28 mouse cellular contexts compared by ENCODE assay signal in the genomic region with DNA sequence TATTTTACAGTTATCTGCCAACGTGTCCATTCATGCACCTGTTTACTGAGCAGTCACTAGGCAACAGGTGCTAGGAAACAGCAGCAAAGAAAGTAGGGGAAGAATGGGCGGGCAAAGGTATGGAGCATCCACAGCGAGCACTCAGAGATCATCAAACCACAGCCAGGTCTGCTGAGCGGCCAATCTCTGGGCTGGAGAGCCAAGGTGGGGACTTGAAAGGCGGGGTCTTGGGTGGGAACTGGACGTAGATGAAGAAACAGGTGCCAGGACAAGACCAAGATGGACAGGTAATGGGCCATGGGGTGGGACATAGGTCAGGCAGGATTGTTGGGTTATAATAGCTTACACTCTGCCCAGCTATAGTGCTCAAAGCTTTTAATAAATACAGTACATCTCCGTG.
DNase-seq lines count a peak whose midpoint lies in the region; ATAC-seq and TF ChIP-seq lines count a peak whose summit lies in the region.
"Had no signal": no experiment of that assay in that cellular context is flagged by ENCODE, and none has a peak within 500 bp of the region (broad histone marks: within the 10 kb centered on the region; RNA-seq: fewer than 3 reads in every experiment).

No protein-coding gene starts in this region.

- H3K27me3 ChIP-seq in forebrain, embryonic 11.5 days (ENCODE audit: control insufficient read depth, insufficient read depth, low read length): no peaks in the 10 kb centered on the region
- H3K27me3 ChIP-seq in forebrain, embryonic 13.5 days: no peaks in the 10 kb centered on the region
- no peaks in the 10 kb centered on the region for H3K27me3 ChIP-seq in hindbrain, postnatal 0 days (ENCODE audit: insufficient read depth, low read length)
- no peaks in the 10 kb centered on the region for H3K27me3 ChIP-seq in hindbrain, embryonic 13.5 days
- no peaks in the 10 kb centered on the region for H3K27me3 ChIP-seq in embryonic facial prominence, embryonic 10.5 days (replicated peaks; ENCODE audit: low read depth, poor library complexity, severe bottlenecking)
- H3K27me3 ChIP-seq: CH12.LX; embryonic facial prominence, embryonic 13.5 days; embryonic facial prominence, embryonic 15.5 days had no signal

- TF ChIP-seq CTCF in hindbrain, postnatal 0 days (IDR thresholded peaks at IDR 0.05; ENCODE audit: low read depth): no peak
- TF ChIP-seq CTCF in olfactory bulb, adult 2 months (IDR thresholded peaks at IDR 0.05; ENCODE audit: insufficient read depth, low read depth, low read length): no peak

- no peak overlapping the region for H3K27ac ChIP-seq in forebrain, embryonic 11.5 days (ENCODE audit: low read depth, low read length)
- H3K27ac ChIP-seq in forebrain, embryonic 13.5 days: no peak overlapping the region
- no peak overlapping the region for H3K27ac ChIP-seq in hindbrain, postnatal 0 days
- no peak overlapping the region for H3K27ac ChIP-seq in hindbrain, embryonic 13.5 days
- H3K27ac ChIP-seq in olfactory bulb, adult 2 months (ENCODE audit: insufficient read depth, low read depth, low read length): 0 out of 2 replicates have a peak overlapping the region, but pooled peaks have one; percentile 10
- H3K27ac ChIP-seq in embryonic facial prominence, embryonic 10.5 days (replicated peaks): no peak overlapping the region
- H3K27ac ChIP-seq: embryonic facial prominence, embryonic 13.5 days; embryonic facial prominence, embryonic 15.5 days; forebrain, embryonic 10.5 days had no signal

- no peak overlapping the region for H3K4me2 ChIP-seq in forebrain, embryonic 11.5 days (ENCODE audit: low read depth, low read length, severe bottlenecking)
- H3K4me2 ChIP-seq in forebrain, embryonic 13.5 days: no peak overlapping the region
- no peak overlapping the region for H3K4me2 ChIP-seq in hindbrain, postnatal 0 days (ENCODE audit: low read depth, low read length)
- no peak overlapping the region for H3K4me2 ChIP-seq in hindbrain, embryonic 13.5 days
- H3K4me2 ChIP-seq: embryonic facial prominence, embryonic 13.5 days; embryonic facial prominence, embryonic 15.5 days had no signal

- H3K4me3 ChIP-seq in forebrain, embryonic 11.5 days (ENCODE audit: low read depth, low read length): no peak overlapping the region
- H3K4me3 ChIP-seq in forebrain, embryonic 13.5 days: no peak overlapping the region
- H3K4me3 ChIP-seq in hindbrain, postnatal 0 days (ENCODE audit: low read length): no peak overlapping the region
- no peak overlapping the region for H3K4me3 ChIP-seq in hindbrain, embryonic 13.5 days
- no peak overlapping the region for H3K4me3 ChIP-seq in olfactory bulb, adult 2 months (ENCODE audit: insufficient read depth, low read depth, low read length)
- no peak overlapping the region for H3K4me3 ChIP-seq in embryonic facial prominence, embryonic 10.5 days
- H3K4me3 ChIP-seq: embryonic facial prominence, embryonic 13.5 days; embryonic facial prominence, embryonic 15.5 days; erythroblast, embryonic 14.5 days; forebrain, embryonic 10.5 days had no signal

- TF ChIP-seq POLR2A in olfactory bulb, adult 2 months (IDR thresholded peaks at IDR 0.05; ENCODE audit: insufficient read depth, low read depth, low read length): no peak

- no peaks in the 10 kb centered on the region for H3K9me3 ChIP-seq in forebrain, embryonic 11.5 days (ENCODE audit: control insufficient read depth, low read length)
- H3K9me3 ChIP-seq in forebrain, embryonic 13.5 days (replicated peaks): no peaks in the 10 kb centered on the region
- no peaks in the 10 kb centered on the region for H3K9me3 ChIP-seq in hindbrain, postnatal 0 days (ENCODE audit: low read length)
- H3K9me3 ChIP-seq in hindbrain, embryonic 13.5 days: no peaks in the 10 kb centered on the region
- H3K9me3 ChIP-seq in embryonic facial prominence, embryonic 10.5 days: no peaks in the 10 kb centered on the region
- H3K9me3 ChIP-seq: embryonic facial prominence, embryonic 13.5 days; embryonic facial prominence, embryonic 15.5 days; forebrain, embryonic 10.5 days; G1E had no signal

- no peaks in the 10 kb centered on the region for H3K36me3 ChIP-seq in forebrain, embryonic 11.5 days (ENCODE audit: control insufficient read depth, insufficient read depth, low read length)
- H3K36me3 ChIP-seq in forebrain, embryonic 13.5 days (ENCODE audit: poor library complexity, severe bottlenecking): no peaks in the 10 kb centered on the region
- no peaks in the 10 kb centered on the region for H3K36me3 ChIP-seq in hindbrain, postnatal 0 days (ENCODE audit: insufficient read depth, low read length)
- no peaks in the 10 kb centered on the region for H3K36me3 ChIP-seq in hindbrain, embryonic 13.5 days
- H3K36me3 ChIP-seq in embryonic facial prominence, embryonic 10.5 days (replicated peaks): no peaks in the 10 kb centered on the region
- H3K36me3 ChIP-seq: embryonic facial prominence, embryonic 15.5 days had no signal

- DNase-seq in forebrain, embryonic 11.5 days (ENCODE audit: low spot score): peak; percentile 29
- DNase-seq in hindbrain, postnatal 0 days (ENCODE audit: low spot score): no peak
- DNase-seq in testis, postnatal 10 days (ENCODE audit: low spot score): peak; percentile 28
- no peak for DNase-seq in testis, postnatal 14 days (ENCODE audit: low spot score)
- DNase-seq in embryonic facial prominence, embryonic 10.5 days (ENCODE audit: low spot score): no peak
- DNase-seq: adrenal gland, adult 2 months; adrenal gland, postnatal 10 days; adrenal gland, postnatal 25 days; B cell, adult 2 months; cerebellum, adult 11 months; cerebellum, adult 18-20 months; cerebellum, adult 8-10 months; cerebellum, adult 9-11 months; cerebellum, postnatal 14 days; cerebellum, postnatal 36 days; embryo, embryonic 11 days had no signal

- WGBS in forebrain, embryonic 11.5 days: 90% methylated on average over 7 of the region's 7 CpGs
- WGBS in forebrain, embryonic 13.5 days: 89% methylated on average over 7 of the region's 7 CpGs
- WGBS in hindbrain, postnatal 0 days: 84% methylated on average over 7 of the region's 7 CpGs
- WGBS in hindbrain, embryonic 13.5 days: 95% methylated on average over 7 of the region's 7 CpGs
- 92% methylated on average over 7 of the region's 7 CpGs for WGBS in olfactory bulb, adult 2 months
- 91% methylated on average over 7 of the region's 7 CpGs for WGBS in embryonic facial prominence, embryonic 10.5 days

- ATAC-seq in forebrain, embryonic 11.5 days (replicated peaks; ENCODE audit: low FRiP score): no peak
- ATAC-seq in forebrain, embryonic 13.5 days: no peak
- ATAC-seq in hindbrain, postnatal 0 days: 0 out of 2 replicates have a peak, but pooled peaks have one; percentile 10
- no peak for ATAC-seq in hindbrain, embryonic 13.5 days (ENCODE audit: low FRiP score)
- ATAC-seq: CD4-positive, CD25-positive, alpha-beta regulatory T cell, adult 4 months; forebrain, embryonic 14.5 days; forebrain, embryonic 16.5 days had no signal

- no peak overlapping the region for H3K9ac ChIP-seq in forebrain, embryonic 11.5 days (ENCODE audit: low read length)
- H3K9ac ChIP-seq in forebrain, embryonic 13.5 days: no peak overlapping the region
- H3K9ac ChIP-seq in hindbrain, postnatal 0 days (replicated peaks; ENCODE audit: low read length): no peak overlapping the region
- H3K9ac ChIP-seq in hindbrain, embryonic 13.5 days: no peak overlapping the region
- H3K9ac ChIP-seq: embryonic facial prominence, embryonic 13.5 days; embryonic facial prominence, embryonic 15.5 days had no signal

- no peaks in the 10 kb centered on the region; the same call in 1 of the 2 replicates for H3K4me1 ChIP-seq in forebrain, embryonic 11.5 days (replicated peaks; ENCODE audit: control insufficient read depth, insufficient read depth, low read length)
- H3K4me1 ChIP-seq in forebrain, embryonic 13.5 days: peaks cover 16% of the 10 kb centered on the region; the same call in 1 of the 2 replicates
- H3K4me1 ChIP-seq in hindbrain, postnatal 0 days (ENCODE audit: insufficient read depth, low read length): peaks cover 5% of the 10 kb centered on the region; the same call in 1 of the 2 replicates
- H3K4me1 ChIP-seq in hindbrain, embryonic 13.5 days (replicated peaks): peaks cover 9% of the 10 kb centered on the region
- H3K4me1 ChIP-seq in olfactory bulb, adult 2 months (ENCODE audit: control insufficient read depth, insufficient read depth, low read length): peaks cover 37% of the 10 kb centered on the region
- H3K4me1 ChIP-seq in embryonic facial prominence, embryonic 10.5 days: peaks cover 8% of the 10 kb centered on the region; the same call in 1 of the 2 replicates

Comparison
In these comparisons a context has a peak if more than half of its experiments do, and no peak if none do; other contexts are left out.
1. DNase-seq: peak in forebrain, embryonic 11.5 days (single experiment) and testis, postnatal 10 days (single experiment); none in hindbrain, postnatal 0 days (single experiment), testis, postnatal 14 days (single experiment) and embryonic facial prominence, embryonic 10.5 days (single experiment).